Mouse (Mus musculus): ENCODE data around the gene Taar7d.
A peak's percentile ranks its signal among the peaks of the same experiment; 100 is the strongest.
"Not testable (repeated sequence)": the region's sequence is repeated elsewhere in the genome, so short reads cannot be mapped to it uniquely, and the experiment has no call there.

Taar7d gene

GRCm38 (mm10) chr10:24026922-24027321 lies at the start of gene Taar7d:
TSS of gene Taar7d (plus strand) at chr10:24027222.
- no peak for DNase-seq

- no peak for DNase-seq
Observed at GRCm38 (mm10) chr10:23977958-23978357, 49.1 kb upstream of the Taar7d start.

GRCm38 (mm10) chr10:23978901-23979705 lies 47.9 kb upstream of the Taar7d start:
- DNase-seq, result peak; percentile 91

- DNase-seq, result no peak
Observed at GRCm38 (mm10) chr10:23985546-23985945, 41.5 kb upstream of the Taar7d start, which contains the start of gene Taar6. TSS of gene Taar6 (minus strand) at chr10:23985646.

- no peak for DNase-seq
Observed at GRCm38 (mm10) chr10:23986419-23986818, 40.6 kb upstream of the Taar7d start.

GRCm38 (mm10) chr10:23993381-23993780 lies 33.6 kb upstream of the Taar7d start, which contains the start of gene Taar7a:
TSS of gene Taar7a (minus strand) at chr10:23993481.
- DNase-seq, result no peak

- no peak for DNase-seq
Observed at GRCm38 (mm10) chr10:23999639-24000038, 27.4 kb upstream of the Taar7d start, which contains the start of gene Taar7b. TSS of gene Taar7b (plus strand) at chr10:23999939.

- DNase-seq, result no peak
Observed at GRCm38 (mm10) chr10:24006442-24006841, 20.6 kb upstream of the Taar7d start.

GRCm38 (mm10) chr10:24007034-24007433 lies 20.0 kb upstream of the Taar7d start:
- DNase-seq, result no peak

- DNase-seq, result no peak
Observed at GRCm38 (mm10) chr10:24008143-24008542, 18.9 kb upstream of the Taar7d start.

- no peak for DNase-seq
Observed at GRCm38 (mm10) chr10:24031347-24031746, 4.3 kb downstream of the Taar7d start.

GRCm38 (mm10) chr10:24037314-24037713 lies 10.3 kb downstream of the Taar7d start, which contains the start of gene Taar7e:
TSS of gene Taar7e (plus strand) at chr10:24037614.
- DNase-seq, result peak; percentile 52

GRCm38 (mm10) chr10:24040120-24040869 lies 13.3 kb downstream of the Taar7d start:
- no peak for DNase-seq

GRCm38 (mm10) chr10:24049210-24049609 lies 22.2 kb downstream of the Taar7d start, which contains the start of gene Taar7f:
TSS of gene Taar7f (plus strand) at chr10:24049510.
- no peak for DNase-seq

GRCm38 (mm10) chr10:24052039-24052438 lies 25.0 kb downstream of the Taar7d start:
- DNase-seq, result no peak

GRCm38 (mm10) chr10:24058986-24059385 lies 32.0 kb downstream of the Taar7d start:
- DNase-seq, result no peak

- DNase-seq, result not testable (repeated sequence)
Observed at GRCm38 (mm10) chr10:24074751-24075150, 47.7 kb downstream of the Taar7d start.

GRCm38 (mm10) chr10:24076200-24076599 lies 49.2 kb downstream of the Taar7d start, which contains the start of gene Taar8a:
TSS of gene Taar8a (plus strand) at chr10:24076500.
- not testable (repeated sequence) for DNase-seq

All from retina, postnatal 1 day (tissue).